ENCODE assay signal across 15 mouse cellular contexts in the genomic region with DNA sequence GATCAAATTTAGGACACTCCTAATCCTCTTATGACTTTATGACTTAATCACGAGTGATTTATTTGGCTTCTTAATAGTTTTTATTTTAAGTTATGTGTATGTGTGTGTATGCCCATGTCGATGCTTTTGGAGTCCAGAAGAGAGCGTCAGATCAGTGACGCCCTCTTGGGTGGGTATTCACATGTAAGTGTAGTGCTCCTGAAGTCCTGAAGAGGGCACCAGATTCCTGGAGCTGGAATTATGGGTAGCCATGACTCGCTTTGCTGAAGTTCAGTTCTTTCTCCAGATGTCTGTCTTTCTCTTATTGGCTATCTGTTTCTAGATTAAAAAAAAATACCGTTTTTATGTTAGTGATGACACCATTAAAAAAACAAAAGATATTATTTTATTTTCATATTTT.
"Had no signal": no experiment of that assay in that cellular context is flagged by ENCODE, and none has a peak within 500 bp of the region (broad histone marks: within the 10 kb centered on the region; RNA-seq: fewer than 3 reads in every experiment).

No protein-coding gene starts in this region.

- ATAC-seq: intestine, embryonic 16.5 days had no signal

- H3K36me3 ChIP-seq: kidney, embryonic 15.5 days; limb, embryonic 13.5 days; liver, embryonic 15.5 days; neural tube, embryonic 13.5 days; stomach, embryonic 15.5 days had no signal

- H3K4me1 ChIP-seq: kidney, embryonic 15.5 days; limb, embryonic 13.5 days; liver, embryonic 15.5 days; neural tube, embryonic 13.5 days; stomach, embryonic 15.5 days had no signal

- H3K9ac ChIP-seq: kidney, embryonic 15.5 days; limb, embryonic 13.5 days; liver, embryonic 15.5 days; neural tube, embryonic 13.5 days; stomach, embryonic 15.5 days had no signal

- DNase-seq: kidney, adult 2 months; kidney, postnatal 14 days; layer of hippocampus, postnatal 36 days; left cerebral cortex, postnatal 4 days; lung, postnatal 36 days; midbrain, embryonic 14.5 days; retina, postnatal 1 day; right cerebral cortex, postnatal 14 days; thymus, postnatal 4 days had no signal

- H3K9me3 ChIP-seq: kidney, embryonic 15.5 days; limb, embryonic 13.5 days; liver, embryonic 15.5 days; neural tube, embryonic 13.5 days; stomach, embryonic 15.5 days had no signal

- H3K4me2 ChIP-seq: kidney, embryonic 15.5 days; limb, embryonic 13.5 days; liver, embryonic 15.5 days; neural tube, embryonic 13.5 days; stomach, embryonic 15.5 days had no signal

- H3K27ac ChIP-seq: kidney, embryonic 15.5 days; limb, embryonic 13.5 days; liver, embryonic 15.5 days; neural tube, embryonic 13.5 days; stomach, embryonic 15.5 days had no signal

- H3K4me3 ChIP-seq: kidney, embryonic 15.5 days; limb, embryonic 13.5 days; liver, embryonic 15.5 days; neural tube, embryonic 13.5 days; stomach, embryonic 15.5 days had no signal

- H3K27me3 ChIP-seq: kidney, embryonic 15.5 days; limb, embryonic 13.5 days; liver, embryonic 15.5 days; neural tube, embryonic 13.5 days; stomach, embryonic 15.5 days had no signal
